Mouse (Mus musculus) stomach, embryonic 15.5 days (tissue): ENCODE results near the gene Schip1. TPM values are rescaled to one million over a fixed set of nuclear protein-coding genes. Genes with fewer than 3 reads are reported as not detected.

Experiments used
- ATAC-seq: fragments of 200-750 bp; cut with Nextera tagmentation; 2 replicates; pipeline ENCODE4 v1.8.0; 2017; ENCODE audit warnings: low read depth, moderate number of reproducible peaks, moderate TSS enrichment; ENCODE audit not compliant: insufficient read depth, low FRiP score
- H3K27ac ChIP-seq: fragments of 300-500 bp; sonication (generic); 2 replicates; pipeline ENCODE4 v1.5.1; 2015; ENCODE audit warnings: mild to moderate bottlenecking, inconsistent platforms
- H3K27me3 ChIP-seq: fragments of 300-500 bp; sonication (generic); replicated peaks from 2 replicates; pipeline ENCODE4 v1.6.1; 2015; ENCODE audit warnings: inconsistent platforms
- H3K36me3 ChIP-seq: fragments of 300-500 bp; sonication (generic); 2 replicates; pipeline ENCODE4 v1.6.1; 2015; ENCODE audit warnings: inconsistent platforms
- H3K4me1 ChIP-seq: fragments of 300-500 bp; sonication (generic); 2 replicates; pipeline ENCODE4 v1.6.1; 2015; ENCODE audit warnings: inconsistent platforms
- H3K4me2 ChIP-seq: fragments of 300-500 bp; sonication (generic); 2 replicates; pipeline ENCODE4 v1.6.1; 2015; ENCODE audit warnings: mild to moderate bottlenecking, inconsistent platforms
- H3K4me3 ChIP-seq: fragments of 300-500 bp; sonication (generic); replicated peaks from 2 replicates; pipeline ENCODE4 v1.5.1; 2015; ENCODE audit warnings: inconsistent platforms
- H3K9ac ChIP-seq: fragments of 300-500 bp; sonication (generic); 2 replicates; pipeline ENCODE4 v1.6.1; 2015; ENCODE audit warnings: inconsistent platforms
- H3K9me3 ChIP-seq: fragments of 300-500 bp; sonication (generic); 2 replicates; pipeline ENCODE4 v1.6.1; 2016; ENCODE audit warnings: inconsistent platforms
- WGBS: fragments of 180-500 bp; shearing (Covaris S2); methylation state at CpG from one replicate; pipeline ENCODE4 v1.1.7; 2015; 5-methylcytosine and 5-hydroxymethylcytosine counted together
- polyA plus RNA-seq: library from polyadenylated mRNA; unstranded; fragments of >200 nt; fragmentation: Nextera tagmentation; extraction: Ambion mirVana; gene quantifications from 2 replicates; pipeline ENCODE4 v1.2.1, GENCODE M21; 2015

Gene Schip1
- polyA plus RNA-seq, 1 experiment from 2014 or later: 49.4 TPM

GRCm38 (mm10) chr3:68160175-68160574 lies 95.6 kb downstream of the Schip1 start:
- ATAC-seq: no peak

GRCm38 (mm10) chr3:68160760-68161159 lies 96.2 kb downstream of the Schip1 start:
- H3K27me3 ChIP-seq: no peaks in the 10 kb centered on the region
- no peak overlapping the region for H3K9ac ChIP-seq
- H3K9me3 ChIP-seq: no peaks in the 10 kb centered on the region
- no peak overlapping the region for H3K27ac ChIP-seq
- H3K4me2 ChIP-seq: no peak overlapping the region
- H3K4me1 ChIP-seq: no peaks in the 10 kb centered on the region
- WGBS: 69% methylated on average over 3 of the region's 3 CpGs
- ATAC-seq: no peak
- no peaks in the 10 kb centered on the region for H3K36me3 ChIP-seq
- no peak overlapping the region for H3K4me3 ChIP-seq

More at GRCm38 (mm10) chr3:68160175-68160574, 95.6 kb downstream of the Schip1 start:
- H3K4me3 ChIP-seq: no peak overlapping the region
- no peak overlapping the region for H3K27ac ChIP-seq
- WGBS: 73% methylated on average over 1 of the region's 1 CpGs
- no peaks in the 10 kb centered on the region for H3K36me3 ChIP-seq
- H3K4me1 ChIP-seq: no peaks in the 10 kb centered on the region
- H3K27me3 ChIP-seq: no peaks in the 10 kb centered on the region
- no peak overlapping the region for H3K4me2 ChIP-seq
- H3K9ac ChIP-seq: no peak overlapping the region
- no peaks in the 10 kb centered on the region for H3K9me3 ChIP-seq

DNA sequence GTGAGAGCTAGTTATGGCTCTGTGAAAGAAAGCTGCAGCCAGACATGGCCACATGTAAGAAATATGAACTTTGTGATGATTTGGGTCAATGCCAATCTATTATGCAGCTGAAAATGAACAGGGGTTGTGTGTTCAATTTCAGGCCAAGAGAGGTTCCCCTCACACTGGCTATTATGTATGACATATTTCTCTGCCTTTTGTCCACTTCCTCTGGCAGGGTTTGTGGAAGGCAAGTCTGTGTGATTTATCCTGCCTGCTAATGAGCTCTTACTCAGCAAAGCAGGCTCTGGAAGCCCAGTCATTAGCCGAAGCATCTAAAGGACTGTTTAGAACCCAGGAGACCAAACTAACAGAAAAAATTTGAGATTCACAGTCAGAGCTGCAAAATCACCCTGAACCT lies 113.6 kb downstream of the Schip1 start:
- H3K4me2 ChIP-seq: no peak overlapping the region
- H3K9me3 ChIP-seq: no peaks in the 10 kb centered on the region
- ATAC-seq: no peak; the same call in 1 of the 2 replicates
- WGBS: 41% methylated on average over 1 of the region's 1 CpGs
- H3K36me3 ChIP-seq: no peaks in the 10 kb centered on the region
- no peak overlapping the region for H3K9ac ChIP-seq
- no peaks in the 10 kb centered on the region for H3K4me1 ChIP-seq
- no peaks in the 10 kb centered on the region for H3K27me3 ChIP-seq
- H3K4me3 ChIP-seq: no peak overlapping the region
- no peak overlapping the region for H3K27ac ChIP-seq

DNA sequence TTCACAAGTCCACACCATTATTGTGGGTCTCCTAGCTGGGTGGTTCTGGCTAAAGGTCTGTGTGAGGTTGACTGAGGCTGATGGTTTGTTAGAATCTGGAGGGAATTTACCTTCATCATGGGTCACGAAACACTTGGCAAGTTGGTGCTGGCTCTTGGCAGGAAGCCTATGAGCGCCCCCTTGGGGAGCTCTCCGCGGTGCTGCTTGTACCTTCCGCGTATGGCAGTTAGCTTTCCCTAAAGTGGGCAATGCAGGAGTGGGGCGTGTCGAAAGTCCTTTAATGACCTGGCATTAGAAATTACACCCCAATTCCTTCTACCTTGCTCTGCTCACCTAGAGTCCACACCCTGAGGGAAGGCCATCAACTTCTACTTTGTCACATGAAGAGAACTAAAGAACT lies 122.9 kb downstream of the Schip1 start:
- ATAC-seq: no peak
- H3K4me2 ChIP-seq: no peak overlapping the region
- no peaks in the 10 kb centered on the region for H3K27me3 ChIP-seq
- H3K4me3 ChIP-seq: no peak overlapping the region
- H3K9ac ChIP-seq: no peak overlapping the region
- H3K36me3 ChIP-seq: no peaks in the 10 kb centered on the region
- 68% methylated on average over 8 of the region's 8 CpGs for WGBS
- H3K27ac ChIP-seq: no peak overlapping the region
- no peaks in the 10 kb centered on the region for H3K9me3 ChIP-seq
- no peaks in the 10 kb centered on the region for H3K4me1 ChIP-seq

DNA sequence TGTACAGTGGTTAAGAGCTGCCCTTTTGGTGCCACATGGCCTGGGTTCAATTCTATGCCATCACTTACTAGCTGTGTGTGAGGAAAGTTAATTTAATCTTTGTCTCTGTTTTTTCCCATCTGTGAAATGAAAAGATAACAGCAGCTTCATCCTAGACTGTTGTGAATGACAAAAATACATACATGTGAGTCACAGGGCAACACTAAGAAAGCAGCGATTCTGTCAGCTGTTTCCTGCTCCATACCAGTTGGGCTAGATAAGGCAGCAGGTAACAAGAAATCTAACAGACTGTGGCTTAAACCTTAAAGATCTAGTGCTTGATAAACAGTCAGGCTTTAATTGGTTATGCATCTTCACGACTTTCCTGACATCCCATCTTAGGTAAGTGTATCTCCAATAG lies 124.5 kb downstream of the Schip1 start:
- no peaks in the 10 kb centered on the region for H3K4me1 ChIP-seq
- no peak for ATAC-seq
- H3K27ac ChIP-seq: no peak overlapping the region
- H3K36me3 ChIP-seq: no peaks in the 10 kb centered on the region
- no peaks in the 10 kb centered on the region for H3K27me3 ChIP-seq
- H3K9ac ChIP-seq: no peak overlapping the region
- H3K4me3 ChIP-seq: no peak overlapping the region
- 65% methylated on average over 2 of the region's 2 CpGs for WGBS
- no peaks in the 10 kb centered on the region for H3K9me3 ChIP-seq
- H3K4me2 ChIP-seq: no peak overlapping the region

DNA sequence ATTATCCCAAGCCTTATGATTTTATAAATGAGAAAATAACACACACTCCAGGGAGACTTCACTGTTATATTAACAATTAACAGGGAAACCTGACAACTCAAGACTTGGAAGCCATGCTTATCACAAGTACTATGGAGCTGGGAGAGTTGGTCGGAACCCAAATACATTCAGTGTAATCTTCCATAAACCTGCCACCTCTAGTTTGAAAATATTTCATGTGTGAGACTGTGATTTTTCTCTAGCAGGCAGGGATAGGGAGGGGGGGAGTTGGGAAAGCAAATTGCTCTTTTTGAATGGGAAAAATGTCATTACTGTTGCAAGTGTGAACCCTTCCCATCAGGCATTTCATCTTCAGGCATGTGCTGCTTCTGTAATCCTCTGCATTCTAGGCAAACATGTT lies 132.3 kb downstream of the Schip1 start:
- 82% methylated on average over 1 of the region's 1 CpGs for WGBS
- Histone ChIP-seq H3K27me3 (no peaks in the 10 kb centered on the region), H3K36me3 (no peaks in the 10 kb centered on the region), H3K27ac (no peak overlapping the region), H3K4me1 (no peaks in the 10 kb centered on the region), H3K9me3 (no peaks in the 10 kb centered on the region), H3K9ac (no peak overlapping the region), H3K4me3 (no peak overlapping the region), H3K4me2 (no peak overlapping the region)
- no peak for ATAC-seq

DNA sequence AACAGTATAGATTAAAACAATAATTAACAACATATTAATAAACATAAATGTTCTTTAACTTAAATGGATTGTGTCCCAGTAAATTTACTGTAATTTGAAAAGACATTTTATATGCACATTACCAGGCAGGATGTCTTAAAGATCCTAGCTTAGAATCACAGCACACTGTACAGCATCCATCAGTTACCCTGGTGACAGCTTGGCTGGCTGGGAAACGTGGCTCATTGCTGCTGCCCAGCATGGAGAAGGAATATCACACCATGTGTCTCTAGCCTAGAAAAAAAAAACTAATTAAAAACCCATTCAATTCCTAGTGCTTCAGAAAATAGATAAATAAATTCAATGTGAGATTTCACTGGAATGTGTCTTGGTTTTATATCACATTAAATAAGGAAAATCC lies 136.6 kb downstream of the Schip1 start:
- no peak overlapping the region for H3K9ac ChIP-seq
- no peak overlapping the region for H3K4me2 ChIP-seq
- no peaks in the 10 kb centered on the region for H3K36me3 ChIP-seq
- no peaks in the 10 kb centered on the region for H3K9me3 ChIP-seq
- ATAC-seq: no peak
- WGBS: 33% methylated on average over 1 of the region's 1 CpGs
- no peak overlapping the region for H3K4me3 ChIP-seq
- H3K27me3 ChIP-seq: no peaks in the 10 kb centered on the region
- no peaks in the 10 kb centered on the region for H3K4me1 ChIP-seq
- no peak overlapping the region for H3K27ac ChIP-seq

DNA sequence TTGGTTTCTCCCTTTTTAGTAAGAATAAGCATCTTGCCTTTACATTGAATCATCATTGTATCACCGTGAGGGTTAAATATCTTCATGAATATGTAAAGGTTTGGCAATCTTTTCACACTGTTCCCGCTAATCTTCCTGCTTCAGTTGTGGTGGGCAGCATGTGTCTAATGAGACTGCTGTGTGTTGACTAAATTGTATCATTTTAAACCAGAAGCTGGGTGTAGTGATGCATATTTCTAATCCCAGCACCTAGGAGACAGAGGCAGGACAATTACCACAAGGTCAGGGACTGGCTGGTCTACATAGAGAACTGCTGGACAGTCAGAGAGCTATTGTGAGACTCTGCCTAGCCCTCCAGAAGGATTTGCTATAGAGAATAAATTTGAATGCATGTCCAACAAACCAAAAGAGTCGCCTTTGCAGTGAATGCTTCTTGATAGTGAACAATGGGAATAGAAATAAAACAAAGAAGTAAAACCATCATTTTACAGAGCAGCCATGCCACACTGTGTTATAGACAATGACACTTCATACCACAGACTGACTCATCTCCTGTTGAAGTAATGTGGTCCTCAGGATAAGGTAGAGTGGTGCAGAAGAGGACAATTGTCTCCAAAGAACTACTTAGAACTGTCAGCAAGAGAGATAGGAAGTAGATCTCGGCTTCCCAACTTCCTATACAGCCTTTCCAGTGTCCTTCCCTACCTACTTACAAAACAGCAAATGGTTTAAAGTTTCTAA lies 137.7 kb downstream of the Schip1 start:
- Histone ChIP-seq H3K36me3 (no peaks in the 10 kb centered on the region), H3K27me3 (no peaks in the 10 kb centered on the region), H3K4me1 (no peaks in the 10 kb centered on the region), H3K4me3 (no peak overlapping the region), H3K27ac (no peak overlapping the region), H3K9ac (no peak overlapping the region), H3K4me2 (no peak overlapping the region), H3K9me3 (no peaks in the 10 kb centered on the region)
- no peak for ATAC-seq
- 64% methylated on average over 4 of the region's 4 CpGs for WGBS

GRCm38 (mm10) chr3:68203934-68204467 lies 139.4 kb downstream of the Schip1 start:
- Histone ChIP-seq H3K27ac (no peak overlapping the region), H3K4me3 (no peak overlapping the region), H3K36me3 (no peaks in the 10 kb centered on the region), H3K9me3 (no peaks in the 10 kb centered on the region), H3K4me1 (no peaks in the 10 kb centered on the region), H3K27me3 (no peaks in the 10 kb centered on the region), H3K9ac (no peak overlapping the region), H3K4me2 (no peak overlapping the region)
- no peak for ATAC-seq
- 75% methylated on average over 4 of the region's 4 CpGs for WGBS

GRCm38 (mm10) chr3:68210422-68210821 lies 145.8 kb downstream of the Schip1 start:
- Histone ChIP-seq H3K9me3 (no peaks in the 10 kb centered on the region), H3K4me1 (no peaks in the 10 kb centered on the region), H3K4me3 (no peak overlapping the region), H3K4me2 (no peak overlapping the region), H3K36me3 (no peaks in the 10 kb centered on the region), H3K9ac (no peak overlapping the region), H3K27ac (no peak overlapping the region), H3K27me3 (no peaks in the 10 kb centered on the region)
- no peak for ATAC-seq
- 73% methylated on average over 4 of the region's 4 CpGs for WGBS

- Histone ChIP-seq H3K4me2 (no peak overlapping the region), H3K9me3 (no peaks in the 10 kb centered on the region), H3K9ac (no peak overlapping the region), H3K27ac (no peak overlapping the region), H3K4me1 (no peaks in the 10 kb centered on the region), H3K4me3 (no peak overlapping the region), H3K36me3 (no peaks in the 10 kb centered on the region), H3K27me3 (no peaks in the 10 kb centered on the region)
- no peak for ATAC-seq
- WGBS: 91% methylated on average over 3 of the region's 3 CpGs
Observed at GRCm38 (mm10) chr3:68221452-68221851, 156.8 kb downstream of the Schip1 start.

- Histone ChIP-seq H3K4me2 (no peak overlapping the region), H3K4me1 (no peaks in the 10 kb centered on the region), H3K9me3 (no peaks in the 10 kb centered on the region), H3K9ac (no peak overlapping the region), H3K36me3 (no peaks in the 10 kb centered on the region), H3K27ac (no peak overlapping the region), H3K4me3 (no peak overlapping the region), H3K27me3 (no peaks in the 10 kb centered on the region)
- no peak for ATAC-seq
- WGBS: 82% methylated on average over 2 of the region's 2 CpGs
Observed at GRCm38 (mm10) chr3:68239887-68240286, 175.3 kb downstream of the Schip1 start.
